Mouse (Mus musculus) hindbrain, embryonic 16.5 days (tissue): ENCODE data around the gene Haus8. TPM values are rescaled to one million over a fixed set of nuclear protein-coding genes. Genes with fewer than 3 reads are reported as not detected.
A peak's percentile ranks its signal among the peaks of the same experiment; 100 is the strongest.
"Not testable (repeated sequence)": the region's sequence is repeated elsewhere in the genome, so short reads cannot be mapped to it uniquely, and the experiment has no call there.

ENCODE experiments used
- ATAC-seq: fragments of 200-750 bp; cut with Nextera tagmentation; 2 replicates; pipeline ENCODE4 v1.8.0; 2017; ENCODE audit warnings: moderate TSS enrichment, moderate library complexity
- H3K27ac ChIP-seq: fragments of 300-500 bp; sonication (generic); 2 replicates; pipeline ENCODE4 v1.5.1; 2014; ENCODE audit warnings: low read depth, mild to moderate bottlenecking, control low read depth, low read length, moderate library complexity
- H3K27me3 ChIP-seq: fragments of 300-500 bp; sonication (generic); replicated peaks from 2 replicates; pipeline ENCODE4 v1.6.1; 2014; ENCODE audit warnings: low read length; ENCODE audit not compliant: control insufficient read depth, insufficient read depth
- H3K36me3 ChIP-seq: fragments of 300-500 bp; sonication (generic); 2 replicates; pipeline ENCODE4 v1.6.1; 2014; ENCODE audit warnings: mild to moderate bottlenecking, low read length, moderate library complexity, mixed read lengths; ENCODE audit not compliant: control insufficient read depth, insufficient read depth
- H3K4me1 ChIP-seq: fragments of 300-500 bp; sonication (generic); 2 replicates; pipeline ENCODE4 v1.6.1; 2014; ENCODE audit warnings: low read depth, low read length; ENCODE audit not compliant: control insufficient read depth, insufficient read depth
- H3K4me2 ChIP-seq: fragments of 300-500 bp; sonication (generic); 2 replicates; pipeline ENCODE4 v1.6.1; 2014; ENCODE audit warnings: mild to moderate bottlenecking, low read length, control low read depth, moderate library complexity
- H3K4me3 ChIP-seq: fragments of 300-500 bp; sonication (generic); 2 replicates; pipeline ENCODE4 v1.5.1; 2014; ENCODE audit warnings: mild to moderate bottlenecking, low read length, control low read depth, moderate library complexity
- H3K9ac ChIP-seq: fragments of 300-500 bp; sonication (generic); 2 replicates; pipeline ENCODE4 v1.6.1; 2014; ENCODE audit warnings: low read depth, mild to moderate bottlenecking, control low read depth, low read length, moderate library complexity
- H3K9me3 ChIP-seq: fragments of 300-500 bp; sonication (generic); 2 replicates; pipeline ENCODE4 v1.6.1; 2014; ENCODE audit warnings: mild to moderate bottlenecking, low read length, moderate library complexity; ENCODE audit not compliant: control insufficient read depth
- WGBS: fragments of 180-500 bp; shearing (Covaris S2); extraction: QIAGEN DNeasy Blood & Tissue Kit; methylation state at CpG from one replicate; pipeline ENCODE4 v1.1.7; 2014; 5-methylcytosine and 5-hydroxymethylcytosine counted together
- polyA plus RNA-seq: library from polyadenylated mRNA; unstranded; fragments of >200 nt; fragmentation: Nextera tagmentation; extraction: Ambion mirVana; gene quantifications from 2 replicates; pipeline ENCODE4 v1.2.1, GENCODE M21; 2015

Gene Haus8
- polyA plus RNA-seq, 1 experiment from 2014 or later, result 72.5 TPM

- WGBS, result 88% methylated on average over 3 of the region's 5 CpGs
- not testable (repeated sequence) for ATAC-seq, H3K27ac ChIP-seq
Measured at GRCm38 (mm10) chr8:71214266-71214665, 58.5 kb downstream of the Haus8 start.

GRCm38 (mm10) chr8:71205541-71205967, 67.2 kb downstream of the Haus8 start:
- peak overlapping the region; percentile 42 for H3K4me2 ChIP-seq
- H3K27ac ChIP-seq, H3K27me3 ChIP-seq, H3K9me3 ChIP-seq, H3K36me3 ChIP-seq, H3K4me1 ChIP-seq, H3K9ac ChIP-seq: not testable (repeated sequence)
- WGBS, result 11% methylated on average over 4 of the region's 11 CpGs
- H3K4me3 ChIP-seq, result peak overlapping the region; percentile 23
- ATAC-seq, result peak; percentile 76

More at GRCm38 (mm10) chr8:71214266-71214665, 58.5 kb downstream of the Haus8 start:
- H3K27me3 ChIP-seq, H3K9me3 ChIP-seq, H3K36me3 ChIP-seq, H3K4me2 ChIP-seq, H3K4me1 ChIP-seq, H3K9ac ChIP-seq, H3K4me3 ChIP-seq: not testable (repeated sequence)

Other genes with a start within 250 kb of the Haus8 start
- 13.1 and 16.7 TPM in 2 replicates for gene Myo9b, start 220 bp downstream of the Haus8 start, polyA plus RNA-seq
- 115 and 120 TPM in 2 replicates for gene Use1, start 93.9 kb upstream of the Haus8 start, polyA plus RNA-seq
- 5.5 and 6.3 TPM in 2 replicates for gene Ocel1, start 98.4 kb upstream of the Haus8 start, polyA plus RNA-seq
- gene Nr2f6, start 109.0 kb upstream of the Haus8 start, polyA plus RNA-seq, result 20.7 and 23.6 TPM in 2 replicates
- 7.3 and 9.5 TPM in 2 replicates for gene Ushbp1, start 122.9 kb upstream of the Haus8 start, polyA plus RNA-seq
- 97.3 and 101 TPM in 2 replicates for gene Babam1, start 123.9 kb upstream of the Haus8 start, polyA plus RNA-seq
- 8.8 and 9.8 TPM in 2 replicates for gene Ankle1, start 133.1 kb upstream of the Haus8 start, polyA plus RNA-seq
- gene Abhd8, start 190.7 kb upstream of the Haus8 start, polyA plus RNA-seq, result 172 and 182 TPM in 2 replicates
- 168 and 172 TPM in 2 replicates for gene Mrpl34, start 192.0 kb upstream of the Haus8 start, polyA plus RNA-seq
- gene Dda1, start 196.3 kb upstream of the Haus8 start, polyA plus RNA-seq, result 240 and 247 TPM in 2 replicates
- 2.3 and 4.5 TPM in 2 replicates for gene Ano8, start 213.0 kb upstream of the Haus8 start, polyA plus RNA-seq
- gene Gtpbp3, start 215.2 kb upstream of the Haus8 start, polyA plus RNA-seq, result 14.0 and 14.6 TPM in 2 replicates
- gene Plvap, start 238.8 kb upstream of the Haus8 start, polyA plus RNA-seq, result 12.0 and 12.5 TPM in 2 replicates